Mouse (Mus musculus) forebrain, embryonic 14.5 days (tissue): Measurements from ENCODE around the gene Olfr1223. TPM values are rescaled to one million over a fixed set of nuclear protein-coding genes. Genes with fewer than 3 reads are reported as not detected.

Source experiments
- ATAC-seq: fragments of 200-750 bp; cut with Nextera tagmentation; 2 replicates; pipeline ENCODE4 v1.8.0; 2017; ENCODE audit warnings: mild to moderate bottlenecking, moderate library complexity
- DNase-seq: peaks from one replicate; pipeline ENCODE4 v3.0.0-alpha.2; 2015; ENCODE audit warnings: low spot score
- H3K27ac ChIP-seq: fragments of 300-500 bp; sonication (generic); 2 replicates; pipeline ENCODE4 v1.5.1; 2014; ENCODE audit warnings: low read depth, mild to moderate bottlenecking, control low read depth, low read length, moderate library complexity
- H3K27me3 ChIP-seq: fragments of 300-500 bp; sonication (generic); replicated peaks from 2 replicates; pipeline ENCODE4 v1.6.1; 2014; ENCODE audit warnings: low read length, control low read depth, mixed read lengths; ENCODE audit not compliant: control insufficient read depth, insufficient read depth
- H3K36me3 ChIP-seq: fragments of 300-500 bp; sonication (generic); 2 replicates; pipeline ENCODE4 v1.6.1; 2014; ENCODE audit warnings: low read length, control low read depth; ENCODE audit not compliant: control insufficient read depth, insufficient read depth
- H3K4me1 ChIP-seq: fragments of 300-500 bp; sonication (generic); 2 replicates; pipeline ENCODE4 v1.6.1; 2014; ENCODE audit warnings: antibody characterized with exemption, low read length, control low read depth; ENCODE audit not compliant: control insufficient read depth, insufficient read depth
- H3K4me2 ChIP-seq: fragments of 300-500 bp; sonication (generic); 2 replicates; pipeline ENCODE4 v1.6.1; 2014; ENCODE audit warnings: mild to moderate bottlenecking, control low read depth, low read length
- H3K4me3 ChIP-seq: fragments of 300-500 bp; sonication (generic); 2 replicates; pipeline ENCODE4 v1.5.1; 2014; ENCODE audit warnings: low read depth, low read length, control low read depth
- H3K9ac ChIP-seq: fragments of 300-500 bp; sonication (generic); 2 replicates; pipeline ENCODE4 v1.6.1; 2014; ENCODE audit warnings: mild to moderate bottlenecking, low read length, control low read depth, moderate library complexity
- H3K9me3 ChIP-seq: fragments of 300-500 bp; sonication (generic); replicated peaks from 2 replicates; pipeline ENCODE4 v1.6.1; 2016; ENCODE audit warnings: low read length, control low read depth, mixed read lengths; ENCODE audit not compliant: control insufficient read depth
- WGBS: fragments of 180-500 bp; shearing (Covaris S2); extraction: QIAGEN DNeasy Blood & Tissue Kit; methylation state at CpG from one replicate; pipeline ENCODE4 v1.1.7; 2014; 5-methylcytosine and 5-hydroxymethylcytosine counted together
- polyA plus RNA-seq: library from polyadenylated mRNA; unstranded; fragments of >200 nt; fragmentation: Nextera tagmentation; extraction: Ambion mirVana; gene quantifications from 2 replicates; pipeline ENCODE4 v1.2.1, GENCODE M21; 2014

Gene Olfr1223
- polyA plus RNA-seq, 1 experiment from 2014 or later = not detected

DNA sequence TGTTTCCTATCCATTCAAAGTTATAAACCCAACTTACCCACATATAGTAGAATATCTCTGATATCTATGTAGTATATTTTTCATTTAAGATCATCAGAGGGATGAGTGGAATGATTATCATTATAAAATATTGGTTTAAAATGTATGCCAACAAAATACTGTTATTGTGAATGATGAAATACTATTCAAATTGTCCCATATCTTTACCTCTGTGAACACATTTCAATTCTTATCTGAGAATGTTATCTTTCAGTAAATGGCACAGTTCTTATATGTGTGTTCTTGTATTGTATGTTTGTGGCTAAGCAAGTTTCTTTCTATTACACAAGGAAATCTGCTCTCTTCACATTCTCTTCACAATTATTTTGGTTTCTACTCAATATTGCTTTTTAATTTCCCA lies 45.7 kb downstream of the Olfr1223 start:
- ATAC-seq (no peak), DNase-seq (no peak)
- Histone ChIP-seq H3K4me1 (no peaks in the 10 kb centered on the region), H3K9ac (no peak overlapping the region), H3K9me3 (no peaks in the 10 kb centered on the region), H3K36me3 (no peaks in the 10 kb centered on the region), H3K4me2 (no peak overlapping the region), H3K27ac (no peak overlapping the region), H3K4me3 (no peak overlapping the region), H3K27me3 (no peaks in the 10 kb centered on the region)

DNA sequence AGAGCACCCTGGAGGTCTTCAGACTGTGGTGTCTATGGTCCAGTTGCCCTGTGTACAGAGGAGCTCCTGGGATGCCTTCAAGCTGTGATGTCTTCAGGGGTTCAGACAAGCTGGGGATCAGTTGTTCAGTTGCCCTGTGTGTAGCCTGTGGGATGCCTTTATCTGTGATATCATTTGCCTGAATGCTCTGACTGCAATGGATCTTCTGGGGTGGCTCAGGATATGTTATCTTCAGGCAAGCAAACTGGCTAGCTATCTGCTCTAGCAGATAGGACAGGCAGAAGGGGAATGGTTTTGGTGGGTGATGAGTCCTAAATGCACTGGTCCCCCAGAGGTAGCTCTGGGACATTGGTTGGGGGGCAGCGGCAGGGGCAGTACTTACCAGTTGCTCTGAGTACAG lies 57.5 kb downstream of the Olfr1223 start:
- Histone ChIP-seq H3K4me2 (no peak overlapping the region), H3K9ac (no peak overlapping the region), H3K4me3 (no peak overlapping the region), H3K27me3 (no peaks in the 10 kb centered on the region), H3K4me1 (no peaks in the 10 kb centered on the region), H3K27ac (no peak overlapping the region), H3K36me3 (no peaks in the 10 kb centered on the region), H3K9me3 (no peaks in the 10 kb centered on the region)
- ATAC-seq (no peak), DNase-seq (no peak)
- 100% methylated on average over 1 of the region's 1 CpGs for WGBS

Other genes with a start within 250 kb of the Olfr1223 start
- not detected in 2 replicates for gene Olfr1208, start 249.2 kb downstream of the Olfr1223 start, polyA plus RNA-seq
- gene Olfr1209, start 236.4 kb downstream of the Olfr1223 start, polyA plus RNA-seq = not detected in 2 replicates
- gene Olfr1211, start 213.4 kb downstream of the Olfr1223 start, polyA plus RNA-seq = not detected in 2 replicates
- gene Olfr1212, start 197.6 kb downstream of the Olfr1223 start, polyA plus RNA-seq = not detected in 2 replicates
- gene Gm13762, start 171.3 kb downstream of the Olfr1223 start, polyA plus RNA-seq = not detected in 2 replicates
- gene Olfr1214, start 158.9 kb downstream of the Olfr1223 start, polyA plus RNA-seq = not detected in 2 replicates
- not detected in 2 replicates for gene Olfr1215, start 144.6 kb downstream of the Olfr1223 start, polyA plus RNA-seq
- gene Olfr1216, start 133.2 kb downstream of the Olfr1223 start, polyA plus RNA-seq = not detected in 2 replicates
- not detected in 2 replicates for gene Olfr1217, start 119.5 kb downstream of the Olfr1223 start, polyA plus RNA-seq
- not detected in 2 replicates for gene Olfr1218, start 90.4 kb downstream of the Olfr1223 start, polyA plus RNA-seq
- gene Olfr1219, start 68.0 kb downstream of the Olfr1223 start, polyA plus RNA-seq = not detected in 2 replicates
- not detected in 2 replicates for gene Olfr1220, start 44.7 kb downstream of the Olfr1223 start, polyA plus RNA-seq
- gene Olfr1221, start 34.3 kb downstream of the Olfr1223 start, polyA plus RNA-seq = not detected in 2 replicates
- not detected in 2 replicates for gene Olfr1222, start 18.5 kb downstream of the Olfr1223 start, polyA plus RNA-seq
- gene Olfr1224-ps1, start 12.5 kb upstream of the Olfr1223 start, polyA plus RNA-seq = not detected in 2 replicates
- gene Olfr1225, start 23.1 kb upstream of the Olfr1223 start, polyA plus RNA-seq = not detected in 2 replicates
- gene Olfr1226, start 48.5 kb upstream of the Olfr1223 start, polyA plus RNA-seq = not detected in 2 replicates
- not detected in 2 replicates for gene Olfr1228, start 102.5 kb upstream of the Olfr1223 start, polyA plus RNA-seq
- not detected in 2 replicates for gene Olfr1229, start 136.5 kb upstream of the Olfr1223 start, polyA plus RNA-seq
- gene Olfr1230, start 145.7 kb upstream of the Olfr1223 start, polyA plus RNA-seq = not detected in 2 replicates
- not detected in 2 replicates for gene Olfr1231, start 155.5 kb upstream of the Olfr1223 start, polyA plus RNA-seq
- not detected in 2 replicates for gene Olfr1232, start 178.1 kb upstream of the Olfr1223 start, polyA plus RNA-seq
- gene Olfr1233, start 190.8 kb upstream of the Olfr1223 start, polyA plus RNA-seq = not detected in 2 replicates
- not detected in 2 replicates for gene Olfr1234, start 213.3 kb upstream of the Olfr1223 start, polyA plus RNA-seq